Mouse (Mus musculus) neutrophil, adult 5-6 weeks (primary cell): ENCODE data around the gene Krt77. TPM values are rescaled to one million over a fixed set of nuclear protein-coding genes. Genes with fewer than 3 reads are reported as not detected.

Experiments
- ATAC-seq: fragments of 151-379, 151-347 bp; 2 replicates; pipeline ENCODE4 v1.8.0; 2017; ENCODE audit warnings: mild to moderate bottlenecking, moderate TSS enrichment; ENCODE audit not compliant: insufficient number of reproducible peaks, poor library complexity, low FRiP score, severe bottlenecking; ENCODE audit errors: extremely low read depth
- total RNA-seq: library from RNA; stranded (forward); fragments of 200-1000 nt; gene quantifications from 2 replicates; pipeline ENCODE4 v1.2.3, GENCODE M21; 2017

Gene Krt77
- total RNA-seq, 1 experiment from 2014 or later: not detected

- ATAC-seq: no peak
Measured at GRCm38 (mm10) chr15:101845971-101846403, 23.5 kb downstream of the Krt77 start.

GRCm38 (mm10) chr15:101843192-101843591 lies 26.3 kb downstream of the Krt77 start:
- ATAC-seq: no peak

GRCm38 (mm10) chr15:101834784-101835328 lies 34.6 kb downstream of the Krt77 start:
- no peak for ATAC-seq

- no peak for ATAC-seq
Measured at GRCm38 (mm10) chr15:101833131-101833530, 36.4 kb downstream of the Krt77 start.

GRCm38 (mm10) chr15:101829441-101829840 lies 40.1 kb downstream of the Krt77 start:
- no peak for ATAC-seq

GRCm38 (mm10) chr15:101821786-101822185 lies 47.7 kb downstream of the Krt77 start:
- ATAC-seq: no peak

- ATAC-seq: no peak
Measured at GRCm38 (mm10) chr15:101817875-101818274, 51.6 kb downstream of the Krt77 start, which contains the start of gene Krt2. Gene Krt2 (minus strand): TSS chr15:101818169.

Other genes starting within 250 kb of the Krt77 start
- gene Gm5414, start 241.5 kb downstream of the Krt77 start, total RNA-seq: not detected in 2 replicates
- gene Gm5478, start 222.3 kb downstream of the Krt77 start, total RNA-seq: not detected in 2 replicates
- 3.9 and 4.5 TPM in 2 replicates for gene Krt6b, start 189.4 kb downstream of the Krt77 start, total RNA-seq
- gene Krt6a, start 175.4 kb downstream of the Krt77 start, total RNA-seq: 1.1 and 1.3 TPM in 2 replicates
- 0.23 TPM in 1 of 2 replicates, not detected in the other for gene Krt5, start 156.8 kb downstream of the Krt77 start, total RNA-seq
- not detected in 2 replicates for gene Krt71, start 126.6 kb downstream of the Krt77 start, total RNA-seq
- gene Krt72, start 83.2 kb downstream of the Krt77 start, total RNA-seq: not detected in 2 replicates
- gene Krt73, start 67.4 kb downstream of the Krt77 start, total RNA-seq: not detected in 2 replicates
- not detected in 2 replicates for gene Krt2, start 51.5 kb downstream of the Krt77 start, total RNA-seq
- gene Krt1, start 18.9 kb downstream of the Krt77 start, total RNA-seq: not detected in 2 replicates
- gene Krt76, start 23.2 kb upstream of the Krt77 start, total RNA-seq: not detected in 2 replicates
- 0.86 and 2.8 TPM in 2 replicates for gene Krt4, start 55.0 kb upstream of the Krt77 start, total RNA-seq
- gene Krt79, start 70.6 kb upstream of the Krt77 start, total RNA-seq: not detected in 2 replicates
- not detected in 2 replicates for gene Krt78, start 84.6 kb upstream of the Krt77 start, total RNA-seq
- not detected in 2 replicates for gene Krt8, start 134.8 kb upstream of the Krt77 start, total RNA-seq
- gene Krt18, start 158.5 kb upstream of the Krt77 start, total RNA-seq: 0.37 and 1.0 TPM in 2 replicates
- 186 and 190 TPM in 2 replicates for gene Eif4b, start 204.1 kb upstream of the Krt77 start, total RNA-seq
- gene Tns2, start 230.7 kb upstream of the Krt77 start, total RNA-seq: 0.70 TPM in 1 of 2 replicates, not detected in the other